Mouse (Mus musculus) lung, adult 10 weeks (tissue): ENCODE data around the gene Meis3. TPM values are rescaled to one million over a fixed set of nuclear protein-coding genes. Genes with fewer than 3 reads are reported as not detected.

ENCODE experiments used
- polyA plus RNA-seq: library from polyadenylated mRNA; stranded (reverse); fragments of 350-450 nt; fragmentation: Illumina TruSeq; extraction: RNeasy Lipid Tissue Mini Kit (QIAGEN cat#74804); gene quantifications from one replicate; pipeline ENCODE4 v1.2.3, GENCODE M21; 2014; ENCODE audit warnings: low read depth, low replicate concordance; ENCODE audit not compliant: insufficient read depth

Gene Meis3
- polyA plus RNA-seq = 7.1 TPM

DNA sequence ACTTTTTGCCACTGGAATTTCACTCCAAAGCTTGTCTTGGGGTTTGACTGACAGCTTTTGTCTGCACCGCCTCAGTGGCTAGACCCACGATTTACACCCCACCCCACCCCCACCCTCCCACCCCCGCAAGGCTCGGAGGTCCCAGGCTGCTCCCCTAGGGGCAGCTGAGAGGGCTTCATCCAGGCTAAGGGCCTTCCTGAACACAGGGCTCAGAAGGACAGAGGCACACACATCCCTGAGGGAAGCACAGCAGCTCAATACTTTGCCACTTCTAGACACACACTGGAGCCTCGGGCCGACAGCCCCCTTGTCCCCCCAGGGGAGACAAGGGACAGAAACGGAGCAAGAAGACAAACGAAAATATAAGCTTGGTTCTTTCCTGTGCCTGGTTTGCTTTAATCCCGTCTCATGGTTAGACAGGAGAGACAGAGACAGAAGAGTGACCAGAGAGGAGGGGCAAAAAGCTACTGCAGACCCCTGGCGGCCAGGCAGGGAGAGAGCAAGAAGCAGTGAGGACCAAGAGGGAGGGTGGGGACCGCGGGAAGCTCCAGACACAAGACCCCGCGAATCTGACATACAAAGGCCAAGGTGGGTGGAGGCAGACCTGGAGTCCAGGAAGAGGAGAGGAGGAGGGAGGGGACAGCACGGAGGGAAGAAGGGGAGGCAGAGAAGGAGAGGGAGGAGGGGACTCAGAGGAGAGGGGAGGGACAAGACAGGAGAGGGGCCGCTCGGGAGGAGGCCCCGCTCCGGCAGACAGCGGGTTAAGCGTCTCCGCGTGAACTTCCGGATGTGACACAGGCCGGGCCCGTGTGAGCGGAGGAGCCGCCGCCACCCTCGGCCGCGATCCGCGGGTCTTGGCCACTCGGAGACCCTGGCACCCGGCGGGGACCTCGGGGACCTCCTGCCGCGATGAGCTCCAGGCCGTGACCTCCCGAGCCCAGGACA lies at the start of gene Meis3:
TSS of gene Meis3 (plus strand) at position 494 of the 945 bp plus-strand sequence.

DNA sequence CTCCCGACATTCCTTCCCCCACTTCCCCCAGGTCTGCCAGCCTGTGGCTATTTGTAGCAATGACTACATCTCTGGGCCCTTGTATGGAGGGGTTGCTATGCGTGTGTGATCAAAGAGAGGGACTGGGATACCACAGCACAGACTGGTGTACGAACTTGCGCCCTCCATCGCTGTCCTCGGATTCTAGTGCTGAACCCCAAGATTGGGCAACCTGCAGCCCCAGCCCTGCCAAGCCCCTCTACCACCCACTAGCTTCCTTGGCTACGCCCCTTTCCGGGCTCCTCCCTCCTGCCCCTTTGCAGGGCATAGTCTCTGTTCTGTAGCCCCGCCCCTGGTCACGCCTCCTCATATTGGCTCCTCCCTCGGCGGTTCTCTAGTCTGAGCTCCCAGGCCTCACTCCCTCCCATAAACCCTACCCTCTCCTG lies 45.5 kb upstream of the Meis3 start, which contains the start of gene Slc8a2:
TSS of gene Slc8a2 (plus strand) at position 406 of the 425 bp plus-strand sequence.

DNA sequence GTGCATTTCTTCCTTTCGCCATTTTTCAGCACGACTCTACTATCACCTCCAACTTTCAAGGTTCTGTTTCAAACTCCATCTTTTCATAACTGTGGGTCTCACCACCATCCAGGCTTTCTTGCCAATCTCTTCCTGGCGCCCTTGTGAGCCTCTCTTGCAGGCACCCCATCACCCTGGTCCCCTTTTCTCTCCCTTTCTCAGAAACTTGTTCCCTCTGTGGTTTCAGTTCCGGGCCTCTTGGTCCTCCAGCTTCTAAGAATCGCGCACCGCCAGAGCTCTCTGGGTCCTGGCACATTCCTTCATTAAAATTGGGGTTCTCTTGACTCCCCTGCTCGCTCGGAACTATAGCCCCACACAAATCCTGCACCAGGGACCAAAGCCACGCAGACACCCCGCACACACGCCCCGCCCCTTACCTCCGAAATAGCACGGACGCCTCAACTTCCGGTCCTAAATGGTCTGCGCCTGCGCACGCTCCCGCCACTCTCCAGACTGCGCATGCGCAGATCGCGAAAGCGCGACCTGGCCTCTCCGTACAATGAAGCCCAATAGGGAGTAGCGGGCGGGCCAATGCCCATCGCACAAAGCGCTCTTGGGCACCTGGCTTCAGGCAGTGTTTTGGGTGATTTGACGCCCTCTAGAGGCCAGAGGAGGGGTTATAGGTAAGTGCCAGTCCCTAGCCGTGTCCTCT lies 46.8 kb downstream of the Meis3 start, which contains the start of gene Dhx34:
TSS of gene Dhx34 (minus strand) at position 456 of the 691 bp plus-strand sequence.

Other genes with a start within 250 kb of the Meis3 start
- gene Nop53, start 229.0 kb upstream of the Meis3 start, polyA plus RNA-seq = 186 TPM
- gene Ehd2, start 207.5 kb upstream of the Meis3 start, polyA plus RNA-seq = 87.4 TPM
- gene Bicra, start 127.2 kb upstream of the Meis3 start, polyA plus RNA-seq = 2.7 TPM
- not detected for gene Zfp541, start 113.3 kb upstream of the Meis3 start, polyA plus RNA-seq
- 58.6 TPM for gene Napa, start 76.6 kb upstream of the Meis3 start, polyA plus RNA-seq
- 13.3 TPM for gene Kptn, start 55.2 kb upstream of the Meis3 start, polyA plus RNA-seq
- gene Slc8a2, start 45.3 kb upstream of the Meis3 start, polyA plus RNA-seq = 0.25 TPM
- 5.7 TPM for gene Dhx34, start 46.9 kb downstream of the Meis3 start, polyA plus RNA-seq
- gene C5ar2, start 69.1 kb downstream of the Meis3 start, polyA plus RNA-seq = 1.2 TPM
- 10.3 TPM for gene C5ar1, start 84.5 kb downstream of the Meis3 start, polyA plus RNA-seq
- gene Inafm1, start 98.5 kb downstream of the Meis3 start, polyA plus RNA-seq = 21.4 TPM
- 58.7 TPM for gene Ccdc9, start 111.7 kb downstream of the Meis3 start, polyA plus RNA-seq
- 17.1 TPM for gene Bbc3, start 133.3 kb downstream of the Meis3 start, polyA plus RNA-seq
- 51.7 TPM for gene Sae1, start 212.7 kb downstream of the Meis3 start, polyA plus RNA-seq
- 9.9 TPM for gene Zc3h4, start 225.8 kb downstream of the Meis3 start, polyA plus RNA-seq